Mouse (Mus musculus): ENCODE measurements around the gene Synpr.

DNA sequence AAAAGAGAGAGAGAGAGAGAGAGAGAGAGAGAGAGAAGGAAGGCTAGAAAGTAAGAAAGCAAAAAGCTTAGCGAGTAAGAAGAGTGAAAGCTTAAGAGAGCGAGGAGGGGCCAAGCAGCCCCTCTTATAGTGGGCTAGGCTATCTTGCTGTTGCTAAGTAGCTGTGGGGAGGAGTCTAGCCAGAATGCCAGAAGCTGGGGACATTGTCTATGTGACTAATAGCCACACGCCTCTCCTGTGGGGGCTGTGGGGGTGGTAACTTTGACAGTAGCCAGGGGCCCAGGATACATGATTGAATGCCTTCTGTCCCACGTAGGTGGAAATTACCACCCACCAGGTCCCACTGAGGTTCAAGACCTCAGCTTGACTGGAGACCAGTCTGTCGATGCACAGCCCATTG lies 48.8 kb downstream of the Synpr start:
- TF ChIP-seq GATA1 (IDR thresholded peaks at IDR 0.05; ENCODE audit: borderline replicate concordance, low read length) (no peak), FLI1 (IDR thresholded peaks at IDR 0.05; ENCODE audit: low read length) (no peak)
